Mouse (Mus musculus) thymus, postnatal 10 days (tissue): ENCODE results near the gene Msi2.

Source experiments
- DNase-seq, 2 experiments: peaks; one replicate each; pipeline ENCODE4 v3.0.0; 2021; ENCODE audit warnings: low spot score in 2 of 2

Msi2 gene

GRCm38 (mm10) chr11:88614527-88615305 is 103.6 kb downstream of the Msi2 start:
- DNase-seq: no peak

GRCm38 (mm10) chr11:88613771-88614526 is 104.4 kb downstream of the Msi2 start:
- DNase-seq: peak; percentile 68 to 75

- DNase-seq: no peak
These were observed 105.3 kb downstream of the Msi2 start for GRCm38 (mm10) chr11:88613008-88613407.

- DNase-seq: no peak
These were observed 106.2 kb downstream of the Msi2 start for GRCm38 (mm10) chr11:88612141-88612540.

GRCm38 (mm10) chr11:88610809-88611208 is 107.5 kb downstream of the Msi2 start:
- no peak for DNase-seq

GRCm38 (mm10) chr11:88610112-88610511 is 108.2 kb downstream of the Msi2 start:
- DNase-seq: no peak

- no peak for DNase-seq
These were observed 109.7 kb downstream of the Msi2 start for GRCm38 (mm10) chr11:88608584-88608983.

GRCm38 (mm10) chr11:88607725-88608383 is 110.5 kb downstream of the Msi2 start:
- DNase-seq: no peak

- DNase-seq: no peak
These were observed 112.5 kb downstream of the Msi2 start for GRCm38 (mm10) chr11:88605771-88606170.

GRCm38 (mm10) chr11:88605098-88605525 is 113.2 kb downstream of the Msi2 start:
- no peak for DNase-seq

- no peak for DNase-seq
These were observed 113.7 kb downstream of the Msi2 start for GRCm38 (mm10) chr11:88604635-88605034.

- no peak for DNase-seq
These were observed 114.9 kb downstream of the Msi2 start for GRCm38 (mm10) chr11:88603366-88603765.

- DNase-seq: no peak
These were observed 115.7 kb downstream of the Msi2 start for GRCm38 (mm10) chr11:88602471-88603120.

- DNase-seq: no peak
These were observed 118.1 kb downstream of the Msi2 start for GRCm38 (mm10) chr11:88600194-88600593.

- no peak for DNase-seq
These were observed 118.8 kb downstream of the Msi2 start for GRCm38 (mm10) chr11:88599332-88600130.

- DNase-seq: no peak
These were observed 119.5 kb downstream of the Msi2 start for GRCm38 (mm10) chr11:88598848-88599175.

GRCm38 (mm10) chr11:88598150-88598847 is 120.0 kb downstream of the Msi2 start:
- DNase-seq: no peak

GRCm38 (mm10) chr11:88595616-88596015 is 122.7 kb downstream of the Msi2 start:
- DNase-seq: peak; percentile 68 to 73

- no peak for DNase-seq
These were observed 123.3 kb downstream of the Msi2 start for GRCm38 (mm10) chr11:88594804-88595611.

- DNase-seq: no peak
These were observed 124.3 kb downstream of the Msi2 start for GRCm38 (mm10) chr11:88594010-88594409.
